Mouse (Mus musculus) lung, postnatal 25 days (tissue): ENCODE results near the gene Oxnad1.
A peak's percentile ranks its signal among the peaks of the same experiment; 100 is the strongest.
"Not testable (repeated sequence)": the region's sequence is repeated elsewhere in the genome, so short reads cannot be mapped to it uniquely, and the experiment has no call there.

ENCODE experiments used
- DNase-seq: peaks from one replicate; pipeline ENCODE4 v3.0.0; 2022; ENCODE audit warnings: low spot score

The Oxnad1 gene

GRCm38 (mm10) chr14:32084761-32085485 is at the start of gene Oxnad1:
Gene Oxnad1 (plus strand): TSS chr14:32085374.
- peak; percentile 91 for DNase-seq

- no peak for DNase-seq
Measured at GRCm38 (mm10) chr14:32036482-32036881, 48.7 kb upstream of the Oxnad1 start.

GRCm38 (mm10) chr14:32037661-32038252 is 47.4 kb upstream of the Oxnad1 start:
- no peak for DNase-seq

- DNase-seq, result no peak
Measured at GRCm38 (mm10) chr14:32042108-32042507, 43.1 kb upstream of the Oxnad1 start.

- no peak for DNase-seq
Measured at GRCm38 (mm10) chr14:32046357-32046756, 38.8 kb upstream of the Oxnad1 start.

GRCm38 (mm10) chr14:32050171-32050570 is 35.0 kb upstream of the Oxnad1 start:
- no peak for DNase-seq

GRCm38 (mm10) chr14:32053895-32054294 is 31.3 kb upstream of the Oxnad1 start:
- DNase-seq, result no peak

GRCm38 (mm10) chr14:32054788-32055187 is 30.4 kb upstream of the Oxnad1 start:
- DNase-seq, result no peak

- no peak for DNase-seq
Measured at GRCm38 (mm10) chr14:32055781-32056180, 29.4 kb upstream of the Oxnad1 start.

GRCm38 (mm10) chr14:32056675-32057074 is 28.5 kb upstream of the Oxnad1 start:
- DNase-seq, result no peak

- DNase-seq, result no peak
Measured at GRCm38 (mm10) chr14:32057664-32058063, 27.5 kb upstream of the Oxnad1 start.

GRCm38 (mm10) chr14:32061398-32061797 is 23.8 kb upstream of the Oxnad1 start:
- DNase-seq, result no peak

- DNase-seq, result no peak
Measured at GRCm38 (mm10) chr14:32072807-32073206, 12.4 kb upstream of the Oxnad1 start.

GRCm38 (mm10) chr14:32073211-32073685 is 11.9 kb upstream of the Oxnad1 start:
- DNase-seq, result peak; percentile 61

- DNase-seq, result no peak
Measured at GRCm38 (mm10) chr14:32073901-32074300, 11.3 kb upstream of the Oxnad1 start.

- DNase-seq, result peak; percentile 51
Measured at GRCm38 (mm10) chr14:32076896-32077575, 8.1 kb upstream of the Oxnad1 start.

- no peak for DNase-seq
Measured at GRCm38 (mm10) chr14:32081026-32081425, 4.1 kb upstream of the Oxnad1 start.

- DNase-seq, result no peak
Measured at GRCm38 (mm10) chr14:32082891-32083290, 2.3 kb upstream of the Oxnad1 start.

- DNase-seq, result no peak
Measured at GRCm38 (mm10) chr14:32083466-32083865, 1.7 kb upstream of the Oxnad1 start.

- peak; percentile 99 for DNase-seq
Measured at GRCm38 (mm10) chr14:32085486-32086201, 470 bp downstream of the Oxnad1 start, which contains the start of gene Dph3. Gene Dph3 (minus strand): TSS chr14:32085729.

- DNase-seq, result no peak
Measured at GRCm38 (mm10) chr14:32086226-32086625, 1.1 kb downstream of the Oxnad1 start.

- DNase-seq, result not testable (repeated sequence)
Measured at GRCm38 (mm10) chr14:32087584-32088248, 2.5 kb downstream of the Oxnad1 start.
